Mouse (Mus musculus): ENCODE measurements around the gene Ccdc47. TPM values are rescaled to one million over a fixed set of nuclear protein-coding genes. Genes with fewer than 3 reads are reported as not detected.

Gene Ccdc47
- polyA plus RNA-seq (2012; rRNA removed), result 15.5 and 16.9 TPM in 2 replicates

DNA sequence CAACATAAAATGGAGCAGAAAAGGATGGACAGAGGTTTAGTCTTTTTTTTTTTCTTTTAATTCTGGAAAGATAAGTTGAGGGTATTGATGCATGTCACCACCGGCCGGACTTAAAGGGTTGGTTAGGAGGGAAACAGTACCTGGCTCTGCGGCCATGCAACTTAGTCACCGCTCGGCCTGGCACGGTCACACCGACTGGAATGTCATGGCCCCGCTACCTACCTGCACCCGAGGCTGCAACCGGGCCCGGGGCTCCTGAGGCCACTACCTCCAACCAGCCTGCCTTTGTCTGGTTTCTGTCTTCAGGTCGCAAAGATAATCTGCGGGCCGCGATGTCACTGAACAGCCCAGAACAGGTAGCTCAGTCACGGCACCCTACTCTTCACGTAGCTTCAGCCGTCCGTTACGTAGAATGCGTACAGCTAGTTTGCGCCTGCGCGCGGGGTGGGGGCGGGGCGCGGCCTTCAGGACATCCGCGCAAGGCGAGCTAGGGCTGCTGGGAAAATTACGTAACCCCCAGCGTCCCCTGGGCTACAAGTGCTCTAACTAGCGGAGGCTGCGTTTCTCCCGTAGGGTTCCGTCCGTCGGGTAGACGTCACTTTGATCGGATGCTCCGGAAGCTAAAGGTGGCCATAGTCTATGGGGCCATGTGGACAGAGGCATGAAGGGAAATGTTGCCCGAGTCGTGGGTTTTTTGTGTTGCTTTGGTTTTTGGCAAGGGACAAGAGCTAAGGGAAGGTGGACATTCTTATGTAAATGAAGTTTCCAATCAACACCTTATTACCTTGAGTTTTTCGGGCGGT lies at the start of gene Ccdc47:
Gene Ccdc47 (minus strand): TSS at position 418 of the 803 bp plus-strand sequence.
- H3K27me3 ChIP-seq (ENCODE audit: control insufficient read depth, insufficient read depth, low read length), result no peaks in the 10 kb centered on the region
- WGBS, result under 1% methylated on average over 46 of the region's 46 CpGs
- TF ChIP-seq POLR2A (IDR thresholded peaks at IDR 0.05; ENCODE audit: control insufficient read depth, extremely low read depth, insufficient read depth, low read length, poor library complexity) (peak; percentile 82), CTCF (IDR thresholded peaks at IDR 0.05; ENCODE audit: borderline replicate concordance, control insufficient read depth, extremely low read depth, insufficient read depth, low read length, poor library complexity) (0 out of 2 replicates have a peak, but pooled peaks have one; percentile 35)
- H3K4me1 ChIP-seq (replicated peaks; ENCODE audit: control insufficient read depth, insufficient read depth, low read length), result peaks cover 9% of the 10 kb centered on the region; the same call in 1 of the 2 replicates
- H3K36me3 ChIP-seq (ENCODE audit: control insufficient read depth, insufficient read depth, low read length), result peaks cover 8% of the 10 kb centered on the region
- H3K27ac ChIP-seq (ENCODE audit: control insufficient read depth, insufficient read depth, low read length), result peak within 1 kb of the TSS; percentile 88
- DNase-seq, result peak; percentile 90
- peak within 1 kb of the TSS; percentile 88 for H3K4me3 ChIP-seq (ENCODE audit: control insufficient read depth, insufficient read depth, low read length)

DNA sequence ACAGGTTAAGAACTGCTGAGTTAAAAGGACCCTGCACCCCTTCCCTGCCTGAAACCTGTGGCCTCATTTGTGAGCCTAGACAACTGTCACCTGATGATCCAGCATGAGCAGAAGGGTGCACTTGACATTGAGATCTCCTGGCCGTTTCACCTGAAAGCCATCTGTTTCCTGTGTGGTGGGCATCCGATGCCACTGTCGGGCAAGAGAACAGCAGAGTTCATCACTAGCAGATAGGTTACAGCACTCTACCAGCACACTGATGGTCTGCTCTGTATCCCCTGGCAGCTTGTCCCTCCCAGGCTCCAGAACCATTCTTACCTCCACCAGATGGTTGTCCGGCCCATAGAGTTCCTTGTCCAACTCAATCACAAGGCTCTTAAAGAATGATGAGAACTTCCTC lies 49.4 kb upstream of the Ccdc47 start:
- TF ChIP-seq CTCF (IDR thresholded peaks at IDR 0.05; ENCODE audit: borderline replicate concordance, control insufficient read depth, extremely low read depth, insufficient read depth, low read length, poor library complexity) (no peak), POLR2A (IDR thresholded peaks at IDR 0.05; ENCODE audit: control insufficient read depth, extremely low read depth, insufficient read depth, low read length, poor library complexity) (no peak)
- WGBS, result 31% methylated on average over 4 of the region's 4 CpGs
- Histone ChIP-seq H3K4me3 (ENCODE audit: control insufficient read depth, insufficient read depth, low read length) (no peak overlapping the region), H3K4me1 (replicated peaks; ENCODE audit: control insufficient read depth, insufficient read depth, low read length) (peaks cover 27% of the 10 kb centered on the region), H3K36me3 (ENCODE audit: control insufficient read depth, insufficient read depth, low read length) (peaks cover 74% of the 10 kb centered on the region), H3K27me3 (ENCODE audit: control insufficient read depth, insufficient read depth, low read length) (no peaks in the 10 kb centered on the region), H3K27ac (ENCODE audit: control insufficient read depth, insufficient read depth, low read length) (no peak overlapping the region)
- DNase-seq, result no peak

DNA sequence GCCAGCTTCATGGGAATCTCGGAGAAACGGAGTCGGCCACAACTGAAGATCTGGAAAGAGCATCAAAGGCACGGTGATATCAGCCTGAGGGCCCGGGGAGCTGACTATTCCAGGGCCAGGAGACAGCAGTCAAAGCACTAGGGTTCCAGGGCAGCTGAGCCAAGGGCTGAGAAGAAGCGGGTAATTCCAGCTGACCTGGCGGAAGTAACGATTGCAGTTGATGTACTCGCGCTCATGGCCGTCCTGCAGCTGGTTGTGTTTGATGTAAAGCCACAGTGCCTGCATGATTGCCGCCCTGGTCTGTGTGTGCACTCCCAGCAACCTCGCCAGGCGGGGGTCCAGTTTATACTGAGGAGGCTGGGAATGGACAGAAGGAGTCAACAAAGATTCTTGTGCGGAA lies 48.8 kb upstream of the Ccdc47 start:
- H3K4me1 ChIP-seq (replicated peaks; ENCODE audit: control insufficient read depth, insufficient read depth, low read length), result peaks cover 21% of the 10 kb centered on the region
- peaks cover 74% of the 10 kb centered on the region for H3K36me3 ChIP-seq (ENCODE audit: control insufficient read depth, insufficient read depth, low read length)
- H3K27me3 ChIP-seq (ENCODE audit: control insufficient read depth, insufficient read depth, low read length), result no peaks in the 10 kb centered on the region
- WGBS, result 98% methylated on average over 15 of the region's 15 CpGs
- no peak overlapping the region for H3K27ac ChIP-seq (ENCODE audit: control insufficient read depth, insufficient read depth, low read length)
- no peak overlapping the region for H3K4me3 ChIP-seq (ENCODE audit: control insufficient read depth, insufficient read depth, low read length)
- no peak for TF ChIP-seq CTCF (IDR thresholded peaks at IDR 0.05; ENCODE audit: borderline replicate concordance, control insufficient read depth, extremely low read depth, insufficient read depth, low read length, poor library complexity)
- no peak for TF ChIP-seq POLR2A (IDR thresholded peaks at IDR 0.05; ENCODE audit: control insufficient read depth, extremely low read depth, insufficient read depth, low read length, poor library complexity)
- DNase-seq, result no peak

DNA sequence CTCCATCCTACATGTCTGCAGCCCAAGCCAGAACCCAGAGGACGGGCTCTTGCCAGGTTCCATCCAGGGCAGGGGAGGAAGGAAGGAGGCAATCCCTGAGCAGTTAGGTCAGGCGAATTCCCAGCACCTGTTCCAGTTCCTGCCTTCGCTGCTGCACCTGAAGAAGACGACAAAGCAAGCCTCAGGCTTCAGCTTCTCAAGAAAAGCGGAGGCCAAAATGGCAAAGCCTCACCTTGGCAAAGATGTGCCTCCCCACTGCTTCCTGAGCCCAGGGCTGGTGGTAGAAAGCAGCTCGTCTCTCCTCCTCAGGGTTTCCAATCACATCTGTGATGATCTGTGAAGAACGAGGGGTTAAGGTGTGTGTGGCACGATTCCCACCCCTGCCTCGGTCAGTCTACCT lies 47.8 kb upstream of the Ccdc47 start:
- no peaks in the 10 kb centered on the region for H3K27me3 ChIP-seq (ENCODE audit: control insufficient read depth, insufficient read depth, low read length)
- peaks cover 18% of the 10 kb centered on the region for H3K4me1 ChIP-seq (replicated peaks; ENCODE audit: control insufficient read depth, insufficient read depth, low read length)
- H3K27ac ChIP-seq (ENCODE audit: control insufficient read depth, insufficient read depth, low read length), result no peak overlapping the region
- DNase-seq, result no peak
- WGBS, result 90% methylated on average over 9 of the region's 9 CpGs
- H3K4me3 ChIP-seq (ENCODE audit: control insufficient read depth, insufficient read depth, low read length), result no peak overlapping the region
- TF ChIP-seq CTCF (IDR thresholded peaks at IDR 0.05; ENCODE audit: borderline replicate concordance, control insufficient read depth, extremely low read depth, insufficient read depth, low read length, poor library complexity) (no peak), POLR2A (IDR thresholded peaks at IDR 0.05; ENCODE audit: control insufficient read depth, extremely low read depth, insufficient read depth, low read length, poor library complexity) (no peak)
- H3K36me3 ChIP-seq (ENCODE audit: control insufficient read depth, insufficient read depth, low read length), result peaks cover 74% of the 10 kb centered on the region

DNA sequence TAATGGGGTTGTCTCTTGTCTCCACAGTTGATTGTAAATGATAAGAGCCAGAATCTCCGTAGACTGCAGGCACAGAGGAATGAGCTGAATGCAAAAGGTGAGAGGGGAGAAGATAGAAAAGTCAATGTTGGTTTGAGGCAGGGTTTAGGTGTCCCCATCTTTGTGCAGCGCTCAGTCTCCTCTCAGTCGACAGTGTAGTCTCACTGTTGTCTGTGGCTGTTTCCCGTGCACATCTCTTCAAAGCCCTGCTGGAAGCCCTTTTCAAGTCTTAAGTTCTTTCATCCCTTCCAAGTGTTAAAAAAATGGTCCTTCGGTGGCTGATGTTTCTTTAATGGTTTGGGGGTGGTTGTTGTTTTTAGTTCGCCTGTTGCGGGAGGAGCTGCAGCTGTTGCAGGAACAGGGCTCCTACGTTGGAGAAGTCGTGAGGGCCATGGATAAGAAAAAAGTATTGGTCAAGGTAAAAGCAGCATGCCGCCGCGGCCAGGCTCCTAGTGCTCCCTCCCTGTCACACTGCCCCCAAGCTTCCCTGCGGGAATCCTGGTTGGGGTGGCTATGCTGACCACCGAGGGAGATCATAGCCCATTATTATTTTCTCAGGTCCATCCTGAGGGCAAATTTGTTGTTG lies 44.8 kb upstream of the Ccdc47 start:
- WGBS, result 90% methylated on average over 14 of the region's 14 CpGs
- no peak for DNase-seq

DNA sequence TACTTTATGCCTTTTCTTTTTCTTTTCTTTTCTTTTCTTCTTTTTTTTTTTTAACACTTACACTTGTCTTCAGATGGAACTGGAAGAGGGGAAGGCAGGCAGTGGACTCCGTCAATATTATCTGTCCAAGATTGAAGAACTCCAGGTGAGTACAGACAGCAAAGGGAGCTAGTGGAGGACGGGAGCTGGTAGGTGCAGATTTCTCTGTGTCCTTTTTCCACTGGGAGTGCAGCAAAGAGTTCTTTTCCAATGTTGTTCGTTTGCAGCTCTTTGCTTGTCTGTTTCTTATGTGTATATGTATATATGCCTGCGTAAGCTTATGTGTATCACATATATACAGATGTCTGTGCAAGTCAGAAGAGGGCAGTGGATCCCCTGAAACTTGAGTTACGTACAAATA lies 40.6 kb upstream of the Ccdc47 start:
- no peak overlapping the region for H3K27ac ChIP-seq (ENCODE audit: control insufficient read depth, insufficient read depth, low read length)
- DNase-seq, result no peak

More for the DNA sequence above, 44.8 kb upstream of the Ccdc47 start:
- peaks cover 54% of the 10 kb centered on the region for H3K36me3 ChIP-seq (ENCODE audit: control insufficient read depth, insufficient read depth, low read length)
- H3K4me3 ChIP-seq (ENCODE audit: control insufficient read depth, insufficient read depth, low read length), result no peak overlapping the region
- H3K4me1 ChIP-seq (replicated peaks; ENCODE audit: control insufficient read depth, insufficient read depth, low read length), result peaks cover 2% of the 10 kb centered on the region; the same call in 1 of the 2 replicates
- H3K27me3 ChIP-seq (ENCODE audit: control insufficient read depth, insufficient read depth, low read length), result no peaks in the 10 kb centered on the region
- H3K27ac ChIP-seq (ENCODE audit: control insufficient read depth, insufficient read depth, low read length), result no peak overlapping the region
- TF ChIP-seq CTCF (IDR thresholded peaks at IDR 0.05; ENCODE audit: borderline replicate concordance, control insufficient read depth, extremely low read depth, insufficient read depth, low read length, poor library complexity) (no peak), POLR2A (IDR thresholded peaks at IDR 0.05; ENCODE audit: control insufficient read depth, extremely low read depth, insufficient read depth, low read length, poor library complexity) (no peak)

More for the DNA sequence above, 40.6 kb upstream of the Ccdc47 start:
- H3K27me3 ChIP-seq (ENCODE audit: control insufficient read depth, insufficient read depth, low read length), result no peaks in the 10 kb centered on the region
- H3K4me1 ChIP-seq (replicated peaks; ENCODE audit: control insufficient read depth, insufficient read depth, low read length), result peaks cover 9% of the 10 kb centered on the region
- TF ChIP-seq POLR2A (IDR thresholded peaks at IDR 0.05; ENCODE audit: control insufficient read depth, extremely low read depth, insufficient read depth, low read length, poor library complexity) (no peak), CTCF (IDR thresholded peaks at IDR 0.05; ENCODE audit: borderline replicate concordance, control insufficient read depth, extremely low read depth, insufficient read depth, low read length, poor library complexity) (no peak)
- no peak overlapping the region for H3K4me3 ChIP-seq (ENCODE audit: control insufficient read depth, insufficient read depth, low read length)
- WGBS, result 84% methylated on average over 5 of the region's 5 CpGs
- H3K36me3 ChIP-seq (ENCODE audit: control insufficient read depth, insufficient read depth, low read length), result peaks cover 24% of the 10 kb centered on the region
